Mouse (Mus musculus) spleen, adult 2 months (tissue): Measurements from ENCODE around the gene Ccdc149.

Source experiments
- CTCF ChIP-seq: fragments of 200-500 bp; IDR thresholded peaks from 2 replicates; pipeline ENCODE4 v1.5.1; 2011; ENCODE audit warnings: mild to moderate bottlenecking, inconsistent platforms; ENCODE audit not compliant: insufficient read depth, insufficient read length, insufficient replicate concordance; ENCODE audit errors: extremely low read depth
- POLR2A ChIP-seq: fragments of 200-500 bp; IDR thresholded peaks from 2 replicates; pipeline ENCODE4 v1.6.1; 2011; ENCODE audit warnings: low read depth, low read length, inconsistent platforms

- TF ChIP-seq CTCF, result no peak
- no peak for TF ChIP-seq POLR2A
Measured at GRCm38 (mm10) chr5:52470551-52470950, 770 bp downstream of the Ccdc149 start.
